Mouse (Mus musculus) yolk sac, embryonic 10.5 days (tissue): ENCODE measurements around the gene Adam23.

Experiments
- DNase-seq: peaks from one replicate; pipeline ENCODE4 v3.0.0-alpha.2; 2017; ENCODE audit warnings: low spot score

Gene Adam23

DNA sequence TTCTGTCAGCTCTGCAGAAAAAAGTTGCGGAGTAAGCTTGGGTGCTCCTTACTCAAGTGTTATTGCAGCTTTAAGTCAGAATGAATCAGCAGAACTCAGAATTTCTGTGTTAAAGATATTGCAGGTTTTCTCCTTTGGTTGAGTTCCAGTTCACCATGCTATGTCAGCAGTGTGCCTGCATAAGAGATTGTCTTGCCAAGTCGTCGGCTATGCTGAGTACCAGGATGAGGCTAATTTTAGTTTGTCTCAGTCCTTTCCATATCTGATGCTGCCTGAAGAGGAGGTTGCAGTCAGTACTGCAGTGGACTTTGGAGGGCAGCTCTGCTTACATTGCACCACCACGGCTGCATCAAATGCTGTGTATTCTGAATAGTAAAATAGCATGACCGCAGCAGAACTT is 33.3 kb downstream of the Adam23 start:
- no peak for DNase-seq

DNA sequence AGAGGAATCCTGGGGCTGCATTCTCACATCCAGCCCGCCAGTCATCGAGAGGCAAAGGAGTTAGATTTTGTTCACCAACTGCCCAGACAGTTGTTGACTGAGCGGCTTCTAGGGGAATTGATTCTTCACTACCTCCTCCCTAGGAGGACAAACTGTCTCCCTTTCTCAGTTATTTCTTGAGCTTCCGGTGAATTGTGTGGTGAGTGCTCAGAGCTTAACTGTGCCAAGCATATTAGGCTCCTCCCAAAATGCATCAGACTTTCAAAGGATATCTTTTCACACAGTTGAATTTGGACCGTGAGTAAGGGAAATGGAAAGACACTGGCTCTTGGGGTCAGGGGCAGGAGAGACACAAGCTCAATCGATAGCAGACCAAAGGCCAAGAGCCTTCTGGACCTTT is 39.0 kb downstream of the Adam23 start:
- DNase-seq = no peak

DNA sequence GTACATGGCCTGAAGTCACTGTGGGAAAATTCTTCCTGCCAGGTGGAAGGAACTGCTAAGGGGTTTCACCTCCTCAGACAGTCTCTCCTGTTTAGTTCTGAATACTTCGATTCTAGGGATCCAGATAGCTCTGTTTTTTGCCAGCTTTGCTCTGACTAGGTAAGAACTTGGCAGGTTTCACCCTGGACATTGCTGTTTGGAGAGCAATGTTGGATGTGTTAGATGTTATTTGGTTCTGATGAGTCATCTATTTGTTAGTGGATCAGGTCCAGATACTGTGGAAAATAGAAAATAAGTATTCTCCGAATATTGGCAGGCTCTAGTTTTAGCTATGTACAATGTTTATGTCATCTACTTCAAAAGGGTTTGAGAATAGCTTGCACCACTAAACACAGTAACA is 41.0 kb downstream of the Adam23 start:
- no peak for DNase-seq

DNA sequence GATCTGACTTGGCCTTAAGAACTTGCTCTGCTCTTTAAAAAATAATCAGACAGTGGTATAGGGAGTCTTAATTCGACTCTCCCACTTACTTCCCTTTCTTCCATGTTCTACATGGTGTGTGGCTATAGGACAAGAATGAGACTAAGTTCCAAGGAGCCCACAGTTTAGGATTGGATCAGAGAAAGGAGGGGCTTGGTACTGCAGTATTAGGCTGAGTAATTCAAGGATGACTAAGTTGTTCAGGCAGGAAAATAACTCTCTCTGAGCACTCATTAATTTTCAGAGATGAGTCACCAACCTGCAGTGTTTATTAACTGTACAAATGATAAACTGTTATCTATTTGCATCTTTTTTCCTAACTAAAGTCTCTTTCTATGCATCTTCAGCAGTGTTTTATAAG is 45.3 kb downstream of the Adam23 start:
- DNase-seq = no peak

DNA sequence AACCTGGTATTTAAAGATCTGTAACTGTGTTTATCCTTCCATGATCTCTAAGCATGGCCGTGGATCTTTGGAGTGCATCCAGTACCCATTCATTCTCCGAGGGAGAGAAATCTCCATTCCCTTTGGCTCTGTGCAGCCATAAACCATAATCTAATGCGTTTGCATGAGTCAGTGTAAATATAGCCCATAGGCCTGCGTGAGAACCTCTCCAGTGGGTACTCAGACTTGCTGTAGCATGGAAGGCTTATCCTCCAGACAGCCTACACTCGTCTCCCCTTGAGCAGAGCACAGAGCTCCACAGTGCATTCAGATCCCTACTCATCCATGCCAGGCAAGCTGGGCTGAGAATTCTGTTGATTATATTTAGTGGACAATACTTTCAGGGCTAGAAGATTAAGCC is 47.6 kb downstream of the Adam23 start:
- no peak for DNase-seq

DNA sequence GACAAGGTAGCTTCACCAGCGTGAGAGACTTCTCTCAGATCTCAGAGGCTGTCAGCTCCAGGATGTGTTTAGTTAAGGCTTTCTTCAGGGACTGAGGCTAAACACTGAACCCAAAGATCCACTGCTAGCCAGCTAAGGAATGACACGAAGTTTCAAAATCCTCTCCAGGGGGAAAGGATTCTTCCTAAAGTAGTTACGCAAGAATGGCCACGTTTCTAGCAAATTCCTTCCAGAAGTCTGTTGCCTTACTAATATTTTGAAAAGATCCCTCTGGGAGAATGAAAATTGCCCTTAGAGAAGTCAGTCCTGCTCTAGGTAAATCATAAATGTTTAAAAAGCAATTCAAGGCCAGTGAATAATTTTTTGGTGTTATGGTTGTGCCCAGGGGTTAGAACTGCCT is 61.7 kb downstream of the Adam23 start:
- DNase-seq = no peak

DNA sequence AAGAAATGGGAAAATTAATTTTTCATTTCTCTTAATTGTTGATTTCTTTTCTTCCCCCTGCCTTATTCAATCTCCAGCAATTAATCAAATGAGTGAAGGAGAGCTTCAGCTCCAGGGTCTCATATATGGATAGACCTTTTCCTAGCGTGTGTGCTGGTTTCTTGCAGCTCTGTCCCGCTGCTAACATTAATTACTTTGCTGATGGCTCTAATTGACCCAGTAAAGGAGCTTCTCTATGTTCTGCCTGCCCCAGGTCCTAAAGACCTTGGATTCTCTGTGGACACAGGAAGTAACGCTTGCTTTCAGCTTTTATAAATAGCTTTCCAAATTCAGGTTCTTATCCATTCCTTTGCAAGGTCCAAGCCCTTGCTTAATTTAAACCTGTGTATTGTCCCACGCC is 63.1 kb downstream of the Adam23 start:
- DNase-seq = no peak

DNA sequence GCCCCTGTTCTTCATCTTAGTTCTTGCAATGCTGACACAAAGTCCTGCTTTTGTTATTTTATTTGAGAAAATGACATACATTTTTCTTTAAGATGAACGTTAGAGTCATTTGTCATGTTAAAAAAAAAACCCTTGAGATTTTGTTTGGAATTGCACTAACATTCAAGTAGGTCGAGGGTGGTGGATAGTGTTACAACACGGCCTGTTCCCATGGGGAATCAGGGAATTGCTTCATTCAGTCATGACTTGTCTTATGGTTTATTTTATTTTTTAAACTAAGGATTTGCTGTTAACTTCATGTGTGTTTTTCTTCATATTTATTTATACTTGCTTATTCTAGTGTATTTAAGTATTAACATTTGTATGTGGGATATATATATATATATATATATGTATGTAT is 65.7 kb downstream of the Adam23 start:
- DNase-seq = no peak

DNA sequence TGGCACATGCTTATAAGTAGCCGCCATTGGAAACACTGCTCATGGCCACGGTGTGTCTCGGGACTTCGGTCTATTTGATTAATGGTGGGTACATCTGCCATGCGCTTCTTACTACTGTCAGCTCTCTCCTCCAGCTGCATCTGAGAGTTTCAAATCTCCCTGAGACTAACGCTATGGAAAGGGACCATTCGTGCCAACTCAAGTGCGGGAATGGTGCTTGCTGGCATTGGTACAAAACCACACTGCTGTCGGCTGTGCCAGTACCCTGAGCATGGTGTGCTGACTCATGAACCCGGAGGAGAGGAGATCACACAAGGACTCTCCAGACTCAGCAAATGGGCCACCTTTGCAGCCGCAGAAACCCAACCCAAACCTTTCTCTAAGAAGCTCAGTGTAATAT is 72.1 kb downstream of the Adam23 start:
- DNase-seq = no peak

DNA sequence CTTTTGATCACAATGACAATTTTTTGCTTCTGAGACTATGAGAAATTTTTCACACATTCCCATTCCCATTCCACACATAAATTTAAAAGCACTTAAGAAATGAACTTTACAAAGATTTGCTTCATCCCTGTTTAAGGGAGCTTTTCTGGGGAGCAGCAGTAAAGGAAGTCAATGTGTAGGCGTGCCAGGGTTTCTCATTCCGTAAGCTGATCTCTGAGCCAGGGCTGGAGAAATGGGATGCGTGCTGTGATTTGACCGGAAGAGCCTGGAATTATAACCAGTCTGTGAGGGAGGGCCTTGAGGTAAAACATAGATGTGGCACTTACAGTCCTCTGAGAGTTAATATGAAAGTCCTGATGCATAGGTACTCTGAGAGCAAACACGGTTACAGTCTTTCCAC is 73.1 kb downstream of the Adam23 start:
- no peak for DNase-seq

DNA sequence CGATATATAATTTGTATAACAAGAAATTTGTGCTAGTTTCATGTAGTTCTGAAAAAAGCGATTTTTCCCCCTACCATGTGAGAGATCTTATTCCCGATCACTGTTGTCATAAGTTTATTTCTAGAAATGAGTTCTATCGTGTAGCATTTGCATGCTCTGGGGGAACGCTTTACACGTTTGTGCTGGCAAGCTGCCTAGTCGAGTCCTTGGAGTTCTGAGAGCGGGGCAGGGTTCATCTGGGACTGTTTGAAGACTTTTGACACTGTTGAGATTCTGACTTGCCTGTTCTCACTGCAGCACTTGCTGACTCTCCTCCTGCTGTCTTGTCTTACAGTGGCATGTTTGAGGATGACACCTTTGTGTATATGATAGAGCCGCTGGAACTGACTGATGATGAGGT is 84.2 kb downstream of the Adam23 start:
- no peak for DNase-seq

DNA sequence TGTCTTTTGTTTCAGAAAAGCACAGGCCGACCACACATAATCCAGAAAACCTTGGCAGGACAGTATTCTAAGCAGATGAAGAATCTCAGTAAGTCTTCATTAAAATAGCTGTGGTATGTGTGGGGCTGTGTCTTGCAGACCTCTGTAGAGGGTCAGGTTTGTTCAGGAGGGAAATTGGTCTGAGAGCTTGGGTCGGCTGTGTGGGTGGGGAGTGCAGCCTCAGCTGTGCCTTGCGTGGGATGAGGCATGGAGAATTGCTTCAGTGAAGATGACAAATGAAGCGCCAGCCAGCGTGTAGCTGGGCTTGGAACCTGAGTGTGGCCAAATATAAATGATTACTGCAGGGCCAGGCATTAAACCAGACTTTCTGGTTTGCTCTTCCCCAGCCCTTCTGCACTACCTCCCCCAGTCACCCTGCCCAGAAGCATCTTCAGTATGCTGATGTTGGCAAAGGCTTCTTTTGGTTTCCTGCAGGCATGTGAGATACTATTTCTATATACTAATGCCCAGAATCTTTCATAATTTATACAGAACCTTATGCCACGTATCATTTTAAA is 88.7 kb downstream of the Adam23 start:
- no peak for DNase-seq

DNA sequence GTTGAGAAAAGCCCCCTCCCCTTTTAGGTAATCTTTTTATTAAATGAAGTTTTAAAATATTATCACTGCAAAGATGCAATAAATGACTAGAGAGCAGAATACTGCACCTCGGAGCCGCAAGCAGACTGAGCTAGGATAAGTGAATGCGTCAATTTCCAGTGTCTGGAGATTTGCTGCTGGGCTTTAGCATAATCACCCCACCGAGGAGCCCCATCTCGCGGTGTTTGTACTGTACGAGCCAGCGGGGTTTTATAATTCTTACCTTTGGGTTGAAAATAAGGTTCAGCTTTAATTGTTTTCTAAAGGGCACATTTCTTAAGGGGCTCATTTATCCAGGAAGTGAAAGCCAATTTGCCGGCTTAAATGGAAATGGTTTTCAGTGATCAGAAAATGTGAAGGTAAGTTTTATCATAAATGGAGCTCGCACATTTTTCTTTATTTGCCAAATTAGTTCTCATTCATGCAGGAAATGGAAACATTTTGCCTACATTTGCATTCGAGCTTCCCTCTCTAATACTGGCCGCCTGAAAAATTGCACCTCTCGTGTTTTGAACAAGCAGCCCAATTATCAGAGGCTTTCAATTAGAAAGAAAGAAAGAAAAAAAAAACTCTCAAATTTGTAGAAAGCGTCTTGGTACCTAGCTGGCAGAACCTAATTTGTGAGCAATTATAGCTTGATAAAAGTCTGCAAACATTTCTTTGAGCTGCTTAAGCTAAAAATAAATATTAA is 94.4 kb downstream of the Adam23 start:
- no peak for DNase-seq

DNA sequence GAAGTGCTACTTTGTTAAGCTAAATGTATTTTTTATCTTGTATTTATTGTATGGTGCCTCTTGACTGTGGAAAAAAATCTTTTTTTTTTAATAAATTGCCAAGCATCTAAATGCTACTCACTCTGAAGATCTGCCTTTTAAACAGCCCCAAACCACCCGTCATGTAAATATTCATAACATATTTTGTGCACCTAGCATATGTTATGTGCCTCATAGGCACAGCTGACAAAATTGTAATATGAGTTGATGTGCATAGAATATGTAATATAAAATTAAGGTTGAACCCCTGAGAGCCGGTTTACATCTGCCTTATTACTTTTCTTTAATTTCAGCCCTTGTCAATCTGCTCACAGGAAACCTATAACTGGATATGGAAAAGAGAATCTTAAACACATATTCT is 98.4 kb downstream of the Adam23 start:
- no peak for DNase-seq

DNA sequence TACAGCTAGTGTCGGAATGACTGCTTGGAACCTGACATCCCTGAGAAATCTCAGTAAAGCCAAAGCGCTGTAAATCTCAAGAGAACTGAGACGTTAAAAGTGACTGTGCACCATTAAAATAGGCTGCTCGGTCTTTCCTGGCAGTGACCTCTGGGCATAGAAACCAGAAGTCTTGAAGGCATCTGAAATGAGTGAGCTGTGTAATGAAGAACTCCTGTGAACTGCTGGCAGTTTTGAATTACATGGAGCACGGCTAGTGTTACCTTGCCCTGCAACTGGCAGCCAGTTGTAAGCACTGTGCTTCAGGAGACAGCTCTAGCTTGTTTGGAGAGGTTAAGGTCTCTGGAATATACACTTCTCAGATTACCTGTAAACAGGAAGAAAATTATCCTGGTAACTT is 107.3 kb downstream of the Adam23 start:
- peak; percentile 18 for DNase-seq

DNA sequence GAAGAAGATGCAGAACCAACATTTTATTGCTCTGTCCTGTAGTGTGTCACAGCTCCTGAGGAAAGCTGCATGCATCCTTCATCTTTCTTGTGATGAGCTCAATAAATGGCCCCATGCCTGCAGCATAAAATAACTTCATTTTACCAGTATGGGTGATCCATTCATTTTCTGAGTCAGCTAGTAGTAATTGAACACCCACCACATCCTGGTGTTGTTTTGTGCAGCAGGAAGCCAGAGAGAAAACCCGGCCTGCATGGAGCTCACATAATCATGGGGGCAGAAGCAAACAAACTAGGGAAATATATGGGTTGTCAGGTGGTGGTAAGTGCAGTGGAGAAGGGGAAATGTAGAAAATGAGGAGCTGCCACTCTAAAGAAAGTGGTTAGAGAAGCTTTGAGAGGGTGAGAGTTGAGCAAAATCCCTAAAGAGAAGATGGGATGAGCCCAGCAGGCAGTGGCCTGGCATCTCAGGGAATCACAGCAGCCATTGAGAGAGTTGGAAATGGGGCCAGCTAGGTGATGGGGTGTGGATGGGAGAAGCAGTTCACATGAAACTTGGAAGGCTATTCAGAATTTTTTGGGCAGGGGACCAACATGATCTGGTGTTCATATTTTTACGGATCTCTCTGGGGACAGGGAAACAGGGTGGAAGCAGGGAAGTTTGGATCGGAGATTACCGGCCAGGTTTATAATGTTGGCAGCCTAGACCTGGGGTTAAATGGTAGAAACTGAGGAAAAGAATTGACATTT is 116.3 kb downstream of the Adam23 start:
- no peak for DNase-seq

DNA sequence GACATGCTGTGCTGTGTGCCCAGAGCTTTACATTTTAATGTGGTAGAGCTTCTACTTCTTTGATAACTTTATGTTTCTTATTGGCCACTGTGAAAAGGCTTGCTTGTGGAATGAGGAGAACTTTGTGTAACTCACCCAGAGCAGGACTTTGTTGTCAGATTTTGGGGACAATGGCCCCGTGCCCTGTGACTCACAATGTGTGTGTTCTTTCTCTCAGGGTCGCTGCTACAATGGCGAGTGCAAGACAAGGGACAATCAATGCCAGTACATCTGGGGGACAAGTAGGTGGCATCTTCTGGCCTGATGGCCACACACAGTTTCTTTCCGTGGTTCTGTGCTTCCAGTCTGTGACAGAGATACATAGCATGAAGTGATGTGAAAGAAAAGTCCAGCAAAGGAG is 118.2 kb downstream of the Adam23 start:
- DNase-seq = no peak

DNA sequence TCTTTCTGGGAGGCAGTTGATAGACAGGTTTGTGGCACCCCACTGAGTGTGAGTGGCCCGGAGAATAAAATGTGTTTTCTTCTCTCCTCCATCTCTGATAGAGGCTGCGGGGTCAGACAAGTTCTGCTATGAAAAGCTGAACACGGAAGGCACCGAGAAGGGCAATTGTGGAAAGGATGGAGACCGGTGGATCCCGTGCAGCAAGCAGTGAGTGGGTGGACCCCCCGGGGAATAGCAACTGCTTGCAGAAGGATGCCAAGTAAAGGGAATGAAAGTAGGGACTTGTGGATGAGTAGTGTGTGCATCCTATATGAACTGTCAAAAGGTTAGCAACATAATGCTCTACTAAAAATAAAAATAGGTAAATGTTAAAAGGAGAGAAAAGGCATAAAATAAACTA is 120.8 kb downstream of the Adam23 start:
- no peak for DNase-seq

DNA sequence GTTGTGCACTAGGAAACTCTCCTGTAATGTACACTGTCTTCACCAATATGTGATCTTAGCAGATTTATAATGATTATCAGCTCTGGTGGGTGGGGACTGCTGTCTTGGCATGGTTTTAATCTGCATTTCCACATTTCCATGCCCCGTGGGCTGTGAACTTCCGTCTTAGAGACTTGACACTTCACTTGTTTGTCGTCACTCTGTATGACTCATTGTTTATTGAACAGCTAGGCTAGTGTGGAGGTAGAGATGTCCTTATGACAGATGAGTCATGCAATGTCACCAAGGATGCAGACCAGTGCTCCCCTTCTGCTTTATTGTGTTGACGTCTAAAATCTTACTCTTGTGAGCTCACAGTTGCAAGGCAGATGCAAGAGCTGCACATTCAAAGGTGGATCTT is 121.3 kb downstream of the Adam23 start:
- no peak for DNase-seq

DNA sequence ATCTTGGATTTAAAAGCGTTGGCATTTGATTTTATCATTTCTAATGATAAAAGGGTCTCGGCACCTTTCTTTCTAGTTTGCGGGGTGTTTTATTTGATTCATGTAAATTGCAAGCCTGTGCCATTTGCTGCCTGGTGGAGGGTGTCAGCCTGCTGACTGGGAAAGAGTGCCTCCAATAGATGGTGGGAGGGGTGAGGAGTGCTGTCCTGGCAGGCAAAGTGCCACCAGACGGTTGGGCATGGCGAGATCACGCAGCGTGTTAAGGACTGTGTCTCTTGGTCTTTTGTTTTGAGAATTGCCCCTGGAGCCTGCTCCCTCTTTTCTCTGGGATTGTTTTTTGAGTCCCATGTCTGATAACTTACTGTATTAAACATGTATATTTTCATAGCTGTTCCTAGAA is 126.5 kb downstream of the Adam23 start:
- no peak for DNase-seq

DNA sequence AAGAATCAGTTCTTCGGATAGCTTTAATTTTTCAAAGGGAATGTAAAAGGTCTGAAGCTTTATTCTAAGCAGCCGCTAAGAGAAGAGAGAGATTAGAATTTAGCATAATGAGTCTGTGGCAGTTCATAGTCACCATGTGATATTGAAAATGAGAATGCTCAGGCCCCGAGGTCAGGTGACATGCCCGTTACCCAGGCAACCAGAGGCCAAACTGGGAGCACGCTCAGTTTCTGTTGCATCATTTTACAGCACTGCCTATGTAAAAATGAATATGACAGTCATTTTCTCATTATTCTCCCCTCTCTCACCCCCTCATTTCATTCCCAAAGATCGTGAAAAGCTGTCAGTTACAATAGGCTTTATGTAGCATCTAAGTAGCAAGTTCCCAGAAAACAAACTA is 127.7 kb downstream of the Adam23 start:
- no peak for DNase-seq

DNA sequence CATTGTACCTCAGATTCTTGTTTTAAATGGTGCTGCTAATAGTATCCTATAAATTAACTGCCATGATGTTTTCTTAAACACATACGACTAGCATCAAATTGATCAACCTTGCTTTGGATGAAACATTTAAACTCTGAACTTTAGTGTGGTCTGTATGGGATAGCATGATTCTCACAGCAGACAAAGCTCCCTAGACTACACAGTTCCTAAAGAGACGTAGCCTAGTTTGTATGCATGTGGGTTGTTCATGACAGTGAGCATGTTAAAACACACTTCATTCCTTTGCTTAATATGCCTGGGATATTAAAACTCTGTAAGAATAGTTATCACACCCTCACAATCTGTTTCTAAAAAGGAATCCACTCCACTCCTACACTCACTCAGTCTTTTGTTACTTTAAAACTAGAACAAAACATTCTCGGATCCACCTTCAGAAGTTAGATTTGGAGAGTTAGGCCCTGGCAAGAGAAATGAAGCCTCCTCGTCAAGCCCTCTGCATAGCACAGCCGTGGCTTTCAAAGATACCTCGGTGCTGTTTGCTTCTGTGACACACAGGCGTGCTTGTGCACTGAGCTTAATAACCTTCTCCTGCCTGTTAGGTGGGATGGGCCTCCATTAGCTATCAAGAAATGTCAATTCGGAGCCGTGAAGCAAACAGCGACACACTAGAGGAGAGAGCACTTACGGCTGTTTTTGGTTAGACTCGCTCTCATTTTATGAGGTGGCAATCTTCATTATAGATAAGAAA is 128.3 kb downstream of the Adam23 start:
- no peak for DNase-seq

DNA sequence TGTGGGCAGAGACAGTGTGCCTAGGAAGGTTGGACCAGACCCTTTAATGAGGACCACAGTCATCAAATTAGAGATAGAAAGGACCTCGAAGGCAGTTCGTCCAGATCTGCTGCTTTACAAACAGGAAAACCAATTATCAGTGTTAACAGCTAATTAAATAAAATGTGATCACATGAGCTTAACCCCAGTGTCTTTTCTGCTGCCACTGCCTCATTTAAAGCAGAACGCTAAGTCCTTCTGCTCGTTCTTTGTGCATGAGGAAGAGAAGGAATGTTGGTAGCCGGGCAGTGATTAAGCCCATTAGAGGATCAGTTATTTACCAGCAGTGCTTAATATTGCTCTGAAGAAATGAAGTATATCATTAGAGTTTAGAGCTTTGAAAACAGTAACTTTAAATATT is 131.1 kb downstream of the Adam23 start:
- DNase-seq = no peak
